Mouse (Mus musculus) spleen, adult 2 months (tissue): ENCODE measurements around the gene Cog1. TPM values are rescaled to one million over a fixed set of nuclear protein-coding genes. Genes with fewer than 3 reads are reported as not detected.

Experiments
- DNase-seq, 2 experiments: peaks; one replicate each; pipeline versions ENCODE4 v3.0.0 to v3.0.0-alpha.2; 2012 to 2021; ENCODE audit warnings: low spot score in 2 of 2, low read depth in 1 of 2
- H3K27ac ChIP-seq: fragments of 200-500 bp; 2 replicates; pipeline ENCODE4 v1.5.1; 2012; ENCODE audit warnings: low read length, inconsistent platforms; ENCODE audit not compliant: insufficient read depth
- H3K27me3 ChIP-seq: fragments of 200-500 bp; 2 replicates; pipeline ENCODE4 v1.6.1; 2012; ENCODE audit warnings: mild to moderate bottlenecking, moderate library complexity, low read length, inconsistent platforms; ENCODE audit not compliant: control insufficient read depth, insufficient read depth
- H3K36me3 ChIP-seq: fragments of 200-500 bp; 2 replicates; pipeline ENCODE4 v1.6.1; 2012; ENCODE audit warnings: mild to moderate bottlenecking, low read length, inconsistent platforms; ENCODE audit not compliant: control insufficient read depth, insufficient read depth
- H3K4me1 ChIP-seq: fragments of 200-500 bp; 2 replicates; pipeline ENCODE4 v1.6.1; 2011; ENCODE audit warnings: inconsistent platforms; ENCODE audit not compliant: control insufficient read depth, insufficient read depth, insufficient read length
- H3K4me3 ChIP-seq: fragments of 200-500 bp; 2 replicates; pipeline ENCODE4 v1.5.1; 2011; ENCODE audit warnings: mild to moderate bottlenecking, inconsistent platforms; ENCODE audit not compliant: insufficient read depth, insufficient read length; ENCODE audit errors: extremely low read depth
- CTCF ChIP-seq: fragments of 200-500 bp; IDR thresholded peaks from 2 replicates; pipeline ENCODE4 v1.5.1; 2011; ENCODE audit warnings: mild to moderate bottlenecking, inconsistent platforms; ENCODE audit not compliant: insufficient read depth, insufficient read length, insufficient replicate concordance; ENCODE audit errors: extremely low read depth
- POLR2A ChIP-seq: fragments of 200-500 bp; IDR thresholded peaks from 2 replicates; pipeline ENCODE4 v1.6.1; 2011; ENCODE audit warnings: low read depth, low read length, inconsistent platforms
- WGBS: fragments of 180-500 bp; shearing (Covaris S2); methylation state at CpG from one replicate; pipeline ENCODE4 v1.1.7; 2018; 5-methylcytosine and 5-hydroxymethylcytosine counted together
- polyA plus RNA-seq: library from polyadenylated mRNA; depleted of rRNA; stranded (reverse); fragments of >200 nt; gene quantifications from 2 replicates; pipeline ENCODE4 v1.2.3, GENCODE M21; 2012; rRNA removed

The Cog1 gene
- polyA plus RNA-seq, 1 experiment: 33.7 TPM

DNA sequence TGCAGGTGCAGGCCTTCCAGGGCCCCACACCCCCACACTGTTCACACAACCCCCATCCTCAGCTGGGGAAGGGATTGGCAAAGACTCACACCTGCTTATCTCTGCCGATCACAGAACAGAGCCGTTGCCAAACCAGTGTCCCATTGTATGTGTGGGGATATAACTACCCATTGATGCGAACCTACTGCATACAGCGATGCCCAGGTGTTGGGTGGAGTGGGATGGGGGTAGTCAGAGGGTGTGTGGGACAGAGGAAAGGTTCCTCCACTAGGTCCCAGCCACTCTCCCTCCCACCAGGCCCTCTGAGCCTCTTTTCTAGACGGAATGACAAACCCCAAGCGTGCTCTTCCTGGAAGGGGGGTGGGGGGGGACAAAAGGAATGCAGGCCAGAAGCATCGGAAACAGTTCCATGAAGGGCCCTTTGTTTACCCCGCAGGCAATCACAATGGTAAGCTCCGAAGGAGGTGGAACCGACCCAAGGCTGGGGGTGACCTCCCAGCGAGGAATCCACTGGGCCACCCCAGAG is 60.8 kb downstream of the Cog1 start, which contains the start of gene Cpsf4l:
TSS of gene Cpsf4l (minus strand) at position 287 of the 526 bp plus-strand sequence.
- WGBS: 62% methylated on average over 11 of the region's 11 CpGs
- H3K4me1 ChIP-seq: no peaks in the 10 kb centered on the region
- TF ChIP-seq CTCF: no peak
- TF ChIP-seq POLR2A: no peak
- no peaks in the 10 kb centered on the region for H3K36me3 ChIP-seq
- peak within 1 kb of the TSS; percentile 25; the same call in 1 of the 2 replicates for H3K27ac ChIP-seq
- no peaks in the 10 kb centered on the region for H3K27me3 ChIP-seq
- DNase-seq: no peak
- no peak within 1 kb of the TSS for H3K4me3 ChIP-seq

DNA sequence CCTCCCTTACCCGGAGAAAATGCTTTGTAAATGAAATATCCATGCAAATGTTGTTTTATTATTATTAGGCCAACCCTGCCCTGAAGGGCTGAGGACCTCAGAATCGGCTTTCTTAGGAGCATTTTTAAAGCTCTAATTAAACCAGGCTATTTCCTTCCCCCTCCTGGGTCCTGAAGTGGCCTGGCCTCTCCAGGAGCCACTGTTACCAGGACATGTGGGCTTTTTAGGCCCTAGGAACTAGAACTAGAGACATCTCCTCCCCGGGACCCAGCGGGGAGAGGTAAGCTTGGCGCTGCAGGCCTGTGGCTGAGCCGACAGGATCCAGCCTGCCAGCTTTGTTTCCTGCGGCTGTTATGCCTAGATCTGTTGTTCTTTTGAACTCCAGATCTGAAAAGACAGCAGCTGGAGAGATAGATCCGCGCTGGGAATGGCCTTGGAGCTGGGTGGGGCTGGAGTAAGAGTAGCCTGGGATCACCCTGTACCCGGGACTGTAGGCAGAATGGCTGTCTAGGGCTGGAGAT is 61.3 kb downstream of the Cog1 start:
- H3K4me3 ChIP-seq: no peak overlapping the region
- no peak for DNase-seq
- no peaks in the 10 kb centered on the region for H3K4me1 ChIP-seq
- H3K36me3 ChIP-seq: no peaks in the 10 kb centered on the region
- TF ChIP-seq CTCF (no peak), POLR2A (no peak)
- peak overlapping the region; percentile 25; the same call in 1 of the 2 replicates for H3K27ac ChIP-seq
- no peaks in the 10 kb centered on the region for H3K27me3 ChIP-seq
- WGBS: 23% methylated on average over 10 of the region's 10 CpGs

DNA sequence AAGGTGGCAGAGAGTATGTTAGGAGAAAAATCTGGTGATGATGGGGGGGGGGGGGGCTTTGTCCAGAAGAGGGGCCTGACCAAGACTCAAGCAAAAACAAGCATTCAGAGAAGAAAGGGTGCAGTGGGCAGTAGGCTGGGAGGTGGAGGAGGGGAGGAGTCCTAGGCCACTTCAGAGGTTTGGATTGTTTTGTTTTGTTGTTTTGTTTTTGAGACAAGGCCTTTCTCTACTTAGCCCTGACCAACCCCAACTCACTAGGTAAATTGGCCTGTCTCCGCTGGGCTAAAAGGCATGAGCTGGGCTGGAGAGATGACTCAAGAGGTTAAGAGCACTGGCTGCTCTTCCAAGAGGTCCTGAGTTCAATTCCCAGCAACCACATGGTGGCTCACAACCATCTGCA is 62.1 kb downstream of the Cog1 start:
- TF ChIP-seq CTCF (no peak), POLR2A (no peak)

DNA sequence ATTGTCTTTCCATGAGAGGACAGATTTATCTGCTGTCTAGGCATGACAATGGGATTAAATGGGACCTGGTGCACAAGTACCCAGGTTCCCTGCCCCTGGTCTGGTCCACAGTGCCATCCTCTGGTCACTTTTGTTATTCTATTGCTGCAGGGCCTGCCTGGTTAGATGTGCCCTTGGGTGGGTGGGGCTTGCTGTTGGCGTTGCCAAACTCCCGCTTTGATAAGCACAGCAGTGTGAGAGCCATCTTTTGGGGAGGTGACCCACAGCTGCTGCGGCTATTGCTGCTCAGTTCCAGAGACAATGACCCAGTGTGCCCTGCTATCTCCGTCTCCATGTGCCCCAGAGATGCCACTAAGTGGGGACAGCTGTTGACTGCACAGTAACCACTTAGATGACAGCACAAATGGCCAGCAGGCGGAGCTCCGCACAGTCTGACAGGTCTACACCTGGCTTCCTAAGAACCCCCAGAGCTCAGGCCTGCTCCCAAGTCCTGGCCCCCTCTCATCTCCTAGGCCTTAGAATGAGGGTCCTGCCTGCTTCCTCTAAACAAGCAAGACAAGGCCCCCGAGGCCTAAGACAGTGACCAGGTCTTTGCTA is 66.2 kb downstream of the Cog1 start:
- no peak overlapping the region for H3K27ac ChIP-seq
- WGBS: 75% methylated on average over 7 of the region's 7 CpGs
- no peak for TF ChIP-seq CTCF
- TF ChIP-seq POLR2A: no peak
- no peak for DNase-seq
- no peaks in the 10 kb centered on the region for H3K27me3 ChIP-seq
- no peaks in the 10 kb centered on the region for H3K36me3 ChIP-seq
- H3K4me1 ChIP-seq: no peaks in the 10 kb centered on the region
- H3K4me3 ChIP-seq: no peak overlapping the region

More for the DNA sequence above, 62.1 kb downstream of the Cog1 start:
- WGBS: 91% methylated on average over 1 of the region's 1 CpGs
- no peak for DNase-seq
- no peak overlapping the region for H3K4me3 ChIP-seq
- H3K4me1 ChIP-seq: no peaks in the 10 kb centered on the region
- H3K27me3 ChIP-seq: no peaks in the 10 kb centered on the region
- no peaks in the 10 kb centered on the region for H3K36me3 ChIP-seq
- no peak overlapping the region for H3K27ac ChIP-seq

DNA sequence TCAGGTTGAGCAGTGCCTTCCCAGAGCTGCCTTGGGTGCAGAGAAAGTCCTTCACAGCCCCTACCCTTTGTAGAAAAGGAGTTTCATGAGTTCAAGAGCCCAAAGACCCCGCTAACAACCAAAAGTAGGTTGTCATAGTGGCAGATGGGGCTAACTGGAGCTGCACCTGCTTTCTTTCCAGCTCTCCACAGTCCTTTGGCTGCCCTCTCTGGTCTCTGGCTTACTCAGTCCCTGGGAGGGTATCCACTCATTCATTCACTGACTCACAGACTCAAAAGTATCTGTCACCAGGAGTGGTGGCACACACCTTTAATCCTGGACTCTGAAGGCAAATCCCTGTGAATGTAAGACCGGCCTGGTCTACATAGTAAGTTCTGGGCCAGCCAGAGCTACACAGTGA is 67.2 kb downstream of the Cog1 start:
- no peak for DNase-seq
- TF ChIP-seq CTCF: no peak
- TF ChIP-seq POLR2A: no peak
- 90% methylated on average over 2 of the region's 2 CpGs for WGBS
- no peaks in the 10 kb centered on the region for H3K27me3 ChIP-seq
- H3K27ac ChIP-seq: no peak overlapping the region
- H3K4me1 ChIP-seq: no peaks in the 10 kb centered on the region
- H3K4me3 ChIP-seq: no peak overlapping the region
- H3K36me3 ChIP-seq: no peaks in the 10 kb centered on the region

Other genes starting within 250 kb of the Cog1 start
- 0.19 and 0.25 TPM in 2 replicates for gene Sstr2, start 29.8 kb upstream of the Cog1 start, polyA plus RNA-seq
- 11.6 and 13.6 TPM in 2 replicates for gene Slc39a11, start 910 bp downstream of the Cog1 start, polyA plus RNA-seq
- 20.1 and 28.4 TPM in 2 replicates for gene Fam104a, start 35.0 kb downstream of the Cog1 start, polyA plus RNA-seq
- gene D11Wsu47e, start 35.2 kb downstream of the Cog1 start, polyA plus RNA-seq: 6.9 and 7.4 TPM in 2 replicates
- gene Cpsf4l, start 60.8 kb downstream of the Cog1 start, polyA plus RNA-seq: not detected in 2 replicates
- gene Cdc42ep4, start 102.7 kb downstream of the Cog1 start, polyA plus RNA-seq: 20.2 and 20.9 TPM in 2 replicates